Mouse (Mus musculus) C2C12 (cell line): ENCODE results near the gene Stn1. TPM values are rescaled to one million over a fixed set of nuclear protein-coding genes. Genes with fewer than 3 reads are reported as not detected.

Source experiments
- H3K27me3 ChIP-seq: one replicate; pipeline ENCODE4 v1.6.1; 2011; ENCODE audit not compliant: control insufficient read depth, insufficient read depth, insufficient read length
- H3K36me3 ChIP-seq: one replicate; pipeline ENCODE4 v1.6.1; 2011; ENCODE audit not compliant: control insufficient read depth, insufficient read depth
- H3K4me3 ChIP-seq: one replicate; pipeline ENCODE4 v1.5.1; 2011; ENCODE audit warnings: mild to moderate bottlenecking, control low read depth; ENCODE audit not compliant: poor library complexity, insufficient read depth, severe bottlenecking
- H3K79me2 ChIP-seq: one replicate; pipeline ENCODE4 v1.6.1; 2011; ENCODE audit not compliant: control insufficient read depth, insufficient read depth
- H3K79me3 ChIP-seq: one replicate; pipeline ENCODE4 v1.6.1; 2011; ENCODE audit warnings: low read depth, control low read depth
- H3ac ChIP-seq: one replicate; pipeline ENCODE3; 2011; ENCODE audit warnings: low read depth; ENCODE audit not compliant: control insufficient read depth, insufficient read length
- CEBPB ChIP-seq: IDR thresholded peaks from one replicate; pipeline ENCODE4 v1.6.1; 2011; ENCODE audit warnings: low read depth, mild to moderate bottlenecking, control low read depth, moderate library complexity
- CTCF ChIP-seq: IDR thresholded peaks from one replicate; pipeline ENCODE4 v1.5.1; 2011; ENCODE audit not compliant: control insufficient read depth, insufficient read depth, insufficient read length
- FOSL1 ChIP-seq: IDR thresholded peaks from one replicate; pipeline ENCODE4 v1.8.0; 2011; ENCODE audit warnings: mild to moderate bottlenecking, low read length; ENCODE audit not compliant: poor library complexity, insufficient read depth, severe bottlenecking
- MAX ChIP-seq: IDR thresholded peaks from one replicate; pipeline ENCODE4 v1.6.1; 2011; ENCODE audit warnings: mild to moderate bottlenecking, control low read depth
- MYOD1 ChIP-seq: IDR thresholded peaks from one replicate; pipeline ENCODE4 v1.6.1; 2011; ENCODE audit warnings: low read depth; ENCODE audit not compliant: control insufficient read depth, insufficient read length
- MYOG ChIP-seq: IDR thresholded peaks from one replicate; pipeline ENCODE4 v1.6.1; 2011; ENCODE audit not compliant: control insufficient read depth, insufficient read length; ENCODE audit errors: extremely low read depth
- USF1 ChIP-seq: IDR thresholded peaks from one replicate; pipeline ENCODE4 v1.6.1; 2011; ENCODE audit warnings: low read depth, mild to moderate bottlenecking, control low read depth, moderate library complexity
- polyA plus RNA-seq: library from polyadenylated mRNA; unstranded; fragments of >200 nt; fragmentation: generic; extraction: Trizol; gene quantifications from one replicate; pipeline ENCODE4 v1.2.1, GENCODE M21; 2012; ENCODE audit warnings: missing spikeins

Gene Stn1
- polyA plus RNA-seq, 1 experiment, result 50.7 TPM

DNA sequence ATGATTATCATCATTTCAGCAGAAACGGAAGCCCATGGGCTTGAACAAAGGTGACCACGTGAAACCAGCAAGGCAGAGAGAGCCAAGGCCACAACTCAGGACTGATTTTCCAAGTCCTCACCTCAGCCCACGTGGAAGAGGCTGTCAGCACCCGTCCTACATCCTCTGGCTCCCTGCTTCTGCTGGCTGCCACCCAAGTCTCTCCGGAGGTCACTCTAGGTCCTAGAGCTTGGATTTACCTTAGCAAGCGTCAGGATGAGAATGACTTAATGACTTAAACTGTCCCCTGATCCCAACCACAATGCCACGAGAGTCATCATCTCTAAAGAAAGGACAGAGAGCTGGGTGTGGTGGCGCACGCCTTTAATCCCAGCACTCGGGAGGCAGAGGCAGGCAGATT, 84.6 kb downstream of the Stn1 start:
- H3K79me2 ChIP-seq, result peaks cover 30% of the 10 kb centered on the region
- no peak overlapping the region for H3ac ChIP-seq
- TF ChIP-seq CEBPB, result no peak
- TF ChIP-seq USF1, result no peak
- no peak for TF ChIP-seq MAX
- TF ChIP-seq MYOD1, result no peak
- no peak for TF ChIP-seq MYOG
- no peak for TF ChIP-seq CTCF
- TF ChIP-seq FOSL1, result no peak
- H3K4me3 ChIP-seq, result no peak overlapping the region
- H3K79me3 ChIP-seq, result peaks cover 16% of the 10 kb centered on the region
- H3K36me3 ChIP-seq, result no peaks in the 10 kb centered on the region
- no peaks in the 10 kb centered on the region for H3K27me3 ChIP-seq

- no peak overlapping the region for H3K4me3 ChIP-seq
- peaks cover 26% of the 10 kb centered on the region for H3K79me2 ChIP-seq
- H3K79me3 ChIP-seq, result peaks cover 14% of the 10 kb centered on the region
- H3K27me3 ChIP-seq, result no peaks in the 10 kb centered on the region
- no peaks in the 10 kb centered on the region for H3K36me3 ChIP-seq
- H3ac ChIP-seq, result no peak overlapping the region
- TF ChIP-seq MYOG (no peak), CEBPB (no peak), MAX (no peak), MYOD1 (no peak), USF1 (no peak), FOSL1 (no peak), CTCF (no peak)
These were observed 85.1 kb downstream of the Stn1 start for GRCm38 (mm10) chr19:47452211-47452610.

GRCm38 (mm10) chr19:47451476-47452113, 85.7 kb downstream of the Stn1 start:
- TF ChIP-seq MYOG (no peak), CEBPB (no peak), MAX (no peak), MYOD1 (no peak), CTCF (no peak), USF1 (no peak), FOSL1 (no peak)
- H3K79me3 ChIP-seq, result peaks cover 10% of the 10 kb centered on the region

More at GRCm38 (mm10) chr19:47451476-47452113, 85.7 kb downstream of the Stn1 start:
- H3ac ChIP-seq, result no peak overlapping the region
- peaks cover 26% of the 10 kb centered on the region for H3K79me2 ChIP-seq
- H3K27me3 ChIP-seq, result no peaks in the 10 kb centered on the region
- H3K4me3 ChIP-seq, result no peak overlapping the region
- H3K36me3 ChIP-seq, result no peaks in the 10 kb centered on the region

Other genes starting within 250 kb of the Stn1 start
- 22.2 TPM for gene Sh3pxd2a, start 73.1 kb downstream of the Stn1 start, polyA plus RNA-seq
- 10.7 TPM for gene Slk, start 42.2 kb upstream of the Stn1 start, polyA plus RNA-seq
- 0.13 TPM for gene Col17a1, start 154.6 kb upstream of the Stn1 start, polyA plus RNA-seq
- 74.9 TPM for gene Sfr1, start 194.2 kb upstream of the Stn1 start, polyA plus RNA-seq